Mouse (Mus musculus): ENCODE results near the gene Wdr46.

DNA sequence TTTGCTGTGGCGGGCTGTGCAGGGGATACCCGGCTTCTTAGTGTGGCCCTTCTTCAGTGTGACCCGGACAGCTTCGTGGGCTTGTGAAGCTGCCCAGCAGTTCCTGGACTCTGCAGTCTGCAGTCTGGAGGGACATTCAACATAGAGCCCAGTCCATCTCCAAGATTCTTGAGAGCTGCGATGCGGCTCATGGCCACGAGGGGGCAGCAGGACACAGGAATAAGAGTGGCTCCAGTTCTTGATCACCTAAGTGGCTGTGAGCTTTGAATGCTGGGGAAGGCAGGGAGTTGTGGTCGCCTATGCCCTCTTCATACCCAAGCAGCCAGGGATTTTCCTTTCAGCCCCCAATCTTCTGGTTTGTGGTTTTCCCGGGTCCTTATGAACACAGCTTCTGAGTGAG, 28.0 kb downstream of the Wdr46 start:
- peak; percentile 93 for TF ChIP-seq CTCF (IDR thresholded peaks at IDR 0.05)
- no peak for TF ChIP-seq EP300 (IDR thresholded peaks at IDR 0.05)

All from lung, postnatal 0 days (tissue).